Mouse (Mus musculus): Measurements from ENCODE around the gene Castor2. TPM values are rescaled to one million over a fixed set of nuclear protein-coding genes. Genes with fewer than 3 reads are reported as not detected.

Gene Castor2
- polyA plus RNA-seq, 1 experiment from 2014 or later: 5.7 TPM

GRCm38 (mm10) chr5:134186961-134187731, 87.6 kb downstream of the Castor2 start:
- no peak overlapping the region for H3K27ac ChIP-seq (ENCODE audit: low read depth, low read length)
- H3K36me3 ChIP-seq (ENCODE audit: control insufficient read depth, insufficient read depth, low read length): no peaks in the 10 kb centered on the region
- H3K9me3 ChIP-seq (replicated peaks; ENCODE audit: control insufficient read depth, low read length): no peaks in the 10 kb centered on the region
- no peak for ATAC-seq (replicated peaks; ENCODE audit: insufficient number of reproducible peaks, low FRiP score, low TSS enrichment)
- H3K9ac ChIP-seq (ENCODE audit: low read depth, low read length): no peak overlapping the region
- 75% methylated on average over 4 of the region's 4 CpGs for WGBS (ENCODE audit: insufficient replicate concordance)
- H3K4me3 ChIP-seq (ENCODE audit: low read depth, low read length): no peak overlapping the region
- no peak overlapping the region for H3K4me2 ChIP-seq
- peaks cover 10% of the 10 kb centered on the region; the same call in 1 of the 2 replicates for H3K4me1 ChIP-seq (ENCODE audit: control insufficient read depth, insufficient read depth, low read length)
- H3K27me3 ChIP-seq (ENCODE audit: control insufficient read depth, insufficient read depth, low read length): no peaks in the 10 kb centered on the region

GRCm38 (mm10) chr5:134188571-134188970, 89.1 kb downstream of the Castor2 start:
- 91% methylated on average over 7 of the region's 7 CpGs for WGBS (ENCODE audit: insufficient replicate concordance)
- Histone ChIP-seq H3K4me2 (no peak overlapping the region), H3K36me3 (ENCODE audit: control insufficient read depth, insufficient read depth, low read length) (no peaks in the 10 kb centered on the region), H3K4me3 (ENCODE audit: low read depth, low read length) (no peak overlapping the region), H3K27ac (ENCODE audit: low read depth, low read length) (no peak overlapping the region), H3K9me3 (replicated peaks; ENCODE audit: control insufficient read depth, low read length) (no peaks in the 10 kb centered on the region), H3K27me3 (ENCODE audit: control insufficient read depth, insufficient read depth, low read length) (no peaks in the 10 kb centered on the region), H3K9ac (ENCODE audit: low read depth, low read length) (no peak overlapping the region), H3K4me1 (ENCODE audit: control insufficient read depth, insufficient read depth, low read length) (peaks cover under 1% of the 10 kb centered on the region; the same call in 1 of the 2 replicates)
- no peak for ATAC-seq (replicated peaks; ENCODE audit: insufficient number of reproducible peaks, low FRiP score, low TSS enrichment)

GRCm38 (mm10) chr5:134193664-134194063, 94.2 kb downstream of the Castor2 start:
- no peaks in the 10 kb centered on the region for H3K27me3 ChIP-seq (ENCODE audit: control insufficient read depth, insufficient read depth, low read length)
- H3K4me3 ChIP-seq (ENCODE audit: low read depth, low read length): no peak overlapping the region
- WGBS (ENCODE audit: insufficient replicate concordance): 78% methylated on average over 8 of the region's 8 CpGs
- peaks cover 6% of the 10 kb centered on the region; the same call in 1 of the 2 replicates for H3K36me3 ChIP-seq (ENCODE audit: control insufficient read depth, insufficient read depth, low read length)
- H3K4me1 ChIP-seq (ENCODE audit: control insufficient read depth, insufficient read depth, low read length): no peaks in the 10 kb centered on the region
- no peak overlapping the region for H3K27ac ChIP-seq (ENCODE audit: low read depth, low read length)
- no peak for ATAC-seq (replicated peaks; ENCODE audit: insufficient number of reproducible peaks, low FRiP score, low TSS enrichment)
- no peaks in the 10 kb centered on the region for H3K9me3 ChIP-seq (replicated peaks; ENCODE audit: control insufficient read depth, low read length)
- H3K4me2 ChIP-seq: no peak overlapping the region
- H3K9ac ChIP-seq (ENCODE audit: low read depth, low read length): no peak overlapping the region

Other genes starting within 250 kb of the Castor2 start
- 21.0 and 21.8 TPM in 2 replicates for gene Rcc1l, start 77.1 kb downstream of the Castor2 start, polyA plus RNA-seq (2014; fragmentation: Nextera tagmentation; extraction: Ambion mirVana)
- 5.3 and 6.5 TPM in 2 replicates for gene Gtf2ird2, start 84.3 kb downstream of the Castor2 start, polyA plus RNA-seq (2014; fragmentation: Nextera tagmentation; extraction: Ambion mirVana)
- gene Ncf1, start 129.9 kb downstream of the Castor2 start, polyA plus RNA-seq (2014; fragmentation: Nextera tagmentation; extraction: Ambion mirVana): 1.8 and 2.2 TPM in 2 replicates
- gene Gtf2i, start 215.0 kb downstream of the Castor2 start, polyA plus RNA-seq (2014; fragmentation: Nextera tagmentation; extraction: Ambion mirVana): 136 and 137 TPM in 2 replicates

Data from heart, embryonic 11.5 days (tissue).